Mouse (Mus musculus): ENCODE data around the gene Cdc123.

- TF ChIP-seq CTCF (IDR thresholded peaks at IDR 0.05; ENCODE audit: low read depth) (no peak), EP300 (IDR thresholded peaks at IDR 0.05; ENCODE audit: low read depth) (no peak)
These were observed 97.4 kb downstream of the Cdc123 start for GRCm38 (mm10) chr2:5747545-5748043.
